Mouse (Mus musculus) hindbrain, embryonic 11.5 days (tissue): Measurements from ENCODE around the gene 4930442H23Rik. TPM values are rescaled to one million over a fixed set of nuclear protein-coding genes. Genes with fewer than 3 reads are reported as not detected.
"Not testable (repeated sequence)": the region's sequence is repeated elsewhere in the genome, so short reads cannot be mapped to it uniquely, and the experiment has no call there.

Experiments
- ATAC-seq: fragments of 200-750 bp; cut with Nextera tagmentation; 2 replicates; pipeline ENCODE4 v1.8.0; 2017; ENCODE audit warnings: mild to moderate bottlenecking, moderate TSS enrichment, moderate library complexity; ENCODE audit not compliant: low FRiP score
- DNase-seq: peaks from one replicate; pipeline ENCODE4 v3.0.0-alpha.2; 2015; ENCODE audit warnings: low spot score
- H3K27ac ChIP-seq: fragments of 300-500 bp; sonication (generic); 2 replicates; pipeline ENCODE4 v1.5.1; 2014; ENCODE audit warnings: mild to moderate bottlenecking, low read depth, low read length
- H3K27me3 ChIP-seq: fragments of 300-500 bp; sonication (generic); 2 replicates; pipeline ENCODE4 v1.6.1; 2014; ENCODE audit warnings: mild to moderate bottlenecking, low read length, moderate library complexity, mixed read lengths; ENCODE audit not compliant: control insufficient read depth, insufficient read depth
- H3K36me3 ChIP-seq: fragments of 300-500 bp; sonication (generic); 2 replicates; pipeline ENCODE4 v1.6.1; 2014; ENCODE audit warnings: mild to moderate bottlenecking, low read length, moderate library complexity, mixed read lengths; ENCODE audit not compliant: control insufficient read depth, insufficient read depth
- H3K4me1 ChIP-seq: fragments of 300-500 bp; sonication (generic); replicated peaks from 2 replicates; pipeline ENCODE4 v1.6.1; 2014; ENCODE audit warnings: low read length, mixed read lengths; ENCODE audit not compliant: control insufficient read depth, insufficient read depth
- H3K4me2 ChIP-seq: fragments of 300-500 bp; sonication (generic); replicated peaks from 2 replicates; pipeline ENCODE4 v1.6.1; 2014; ENCODE audit warnings: mild to moderate bottlenecking, low read depth, low read length
- H3K4me3 ChIP-seq: fragments of 300-500 bp; sonication (generic); 2 replicates; pipeline ENCODE4 v1.5.1; 2014; ENCODE audit warnings: low read depth, low read length
- H3K9ac ChIP-seq: fragments of 300-500 bp; sonication (generic); 2 replicates; pipeline ENCODE4 v1.6.1; 2014; ENCODE audit warnings: low read depth, low read length
- H3K9me3 ChIP-seq: fragments of 300-500 bp; sonication (generic); 2 replicates; pipeline ENCODE4 v1.6.1; 2016; ENCODE audit warnings: low read length; ENCODE audit not compliant: control insufficient read depth
- WGBS: fragments of 180-500 bp; shearing (Covaris S2); extraction: QIAGEN DNeasy Blood & Tissue Kit; methylation state at CpG from one replicate; pipeline ENCODE4 v1.1.7; 2014; 5-methylcytosine and 5-hydroxymethylcytosine counted together
- polyA plus RNA-seq: library from polyadenylated mRNA; unstranded; fragments of >200 nt; fragmentation: Nextera tagmentation; extraction: Ambion mirVana; gene quantifications from 2 replicates; pipeline ENCODE4 v1.2.1, GENCODE M21; 2014

4930442H23Rik gene
- not detected in 2 replicates for polyA plus RNA-seq

GRCm38 (mm10) chr10:81183805-81184204, at the start of gene 4930442H23Rik:
Gene 4930442H23Rik, minus strand, starts transcription at chr10:81183849.
- WGBS: 84% methylated on average over 5 of the region's 5 CpGs
- peak within 1 kb of the TSS; percentile 73 for H3K9ac ChIP-seq

GRCm38 (mm10) chr10:81233226-81233585, 49.6 kb upstream of the 4930442H23Rik start:
- Histone ChIP-seq H3K4me2 (peak overlapping the region; percentile 70), H3K4me3 (peak overlapping the region; percentile 77), H3K9me3 (no peaks in the 10 kb centered on the region), H3K27me3 (peaks cover 13% of the 10 kb centered on the region), H3K9ac (peak overlapping the region; percentile 75), H3K4me1 (peaks cover 3% of the 10 kb centered on the region; the same call in 1 of the 2 replicates), H3K27ac (no peak overlapping the region), H3K36me3 (no peaks in the 10 kb centered on the region)
- 0% methylated on average over 12 of the region's 28 CpGs for WGBS
- ATAC-seq: peak; percentile 63
- no peak for DNase-seq

More at GRCm38 (mm10) chr10:81183805-81184204, at the start of gene 4930442H23Rik:
- no peak for ATAC-seq
- Histone ChIP-seq H3K4me3 (peak within 1 kb of the TSS; percentile 78), H3K27me3 (no peaks in the 10 kb centered on the region), H3K27ac (peak within 1 kb of the TSS; percentile 65), H3K9me3 (no peaks in the 10 kb centered on the region), H3K36me3 (peaks cover 31% of the 10 kb centered on the region), H3K4me1 (no peaks in the 10 kb centered on the region; the same call in 1 of the 2 replicates), H3K4me2 (peak within 1 kb of the TSS; percentile 57)
- no peak for DNase-seq

GRCm38 (mm10) chr10:81232580-81233225, 49.1 kb upstream of the 4930442H23Rik start, which contains the start of gene Zfr2:
Gene Zfr2, plus strand, starts transcription at chr10:81233155.
- no peak within 1 kb of the TSS for H3K27ac ChIP-seq
- peak within 1 kb of the TSS; percentile 75 for H3K9ac ChIP-seq

GRCm38 (mm10) chr10:81231436-81231835, 47.8 kb upstream of the 4930442H23Rik start:
- no peak for DNase-seq
- 46% methylated on average over 7 of the region's 7 CpGs for WGBS
- Histone ChIP-seq H3K4me3 (no peak overlapping the region), H3K36me3 (no peaks in the 10 kb centered on the region), H3K9ac (no peak overlapping the region), H3K27ac (no peak overlapping the region), H3K9me3 (no peaks in the 10 kb centered on the region), H3K4me1 (peaks cover 3% of the 10 kb centered on the region; the same call in 1 of the 2 replicates), H3K4me2 (peak overlapping the region; percentile 55; the same call in 1 of the 2 replicates), H3K27me3 (peaks cover 13% of the 10 kb centered on the region)
- ATAC-seq: no peak; the same call in 1 of the 2 replicates

More at GRCm38 (mm10) chr10:81232580-81233225, 49.1 kb upstream of the 4930442H23Rik start, which contains the start of gene Zfr2:
- no peaks in the 10 kb centered on the region for H3K9me3 ChIP-seq
- 6% methylated on average over 29 of the region's 29 CpGs for whole genome bisulfite sequencing
- ATAC-seq (peak; percentile 74), DNase-seq (peak; percentile 86)
- H3K27me3 ChIP-seq: peaks cover 13% of the 10 kb centered on the region
- H3K4me3 ChIP-seq: peak within 1 kb of the TSS; percentile 77
- peak within 1 kb of the TSS; percentile 70 for H3K4me2 ChIP-seq
- H3K4me1 ChIP-seq: peaks cover 3% of the 10 kb centered on the region; the same call in 1 of the 2 replicates
- no peaks in the 10 kb centered on the region for H3K36me3 ChIP-seq

GRCm38 (mm10) chr10:81230438-81231332, 47.0 kb upstream of the 4930442H23Rik start, which contains the start of gene Atcay:
Gene Atcay, minus strand, starts transcription at chr10:81230833.
- WGBS: 10% methylated on average over 27 of the region's 27 CpGs
- H3K27ac ChIP-seq: peak within 1 kb of the TSS; percentile 74
- ATAC-seq (peak; percentile 88), DNase-seq (peak; percentile 74)
- no peaks in the 10 kb centered on the region for H3K9me3 ChIP-seq
- peak within 1 kb of the TSS; percentile 55 for H3K4me2 ChIP-seq
- H3K36me3 ChIP-seq: no peaks in the 10 kb centered on the region
- H3K9ac ChIP-seq: peak within 1 kb of the TSS; percentile 71
- H3K4me1 ChIP-seq: peaks cover 3% of the 10 kb centered on the region; the same call in 1 of the 2 replicates
- H3K4me3 ChIP-seq: peak within 1 kb of the TSS; percentile 56
- peaks cover 13% of the 10 kb centered on the region for H3K27me3 ChIP-seq

GRCm38 (mm10) chr10:81229735-81230437, 46.2 kb upstream of the 4930442H23Rik start:
- WGBS: 9% methylated on average over 20 of the region's 20 CpGs
- ATAC-seq: no peak
- peak overlapping the region; percentile 74 for H3K27ac ChIP-seq

GRCm38 (mm10) chr10:81223731-81224130, 40.1 kb upstream of the 4930442H23Rik start:
- not testable (repeated sequence) for H3K4me1 ChIP-seq, ATAC-seq, H3K4me3 ChIP-seq, H3K27me3 ChIP-seq, H3K4me2 ChIP-seq, H3K9me3 ChIP-seq, DNase-seq, H3K9ac ChIP-seq, H3K27ac ChIP-seq, H3K36me3 ChIP-seq
- WGBS: 65% methylated on average over 2 of the region's 2 CpGs

More at GRCm38 (mm10) chr10:81229735-81230437, 46.2 kb upstream of the 4930442H23Rik start:
- peak overlapping the region; percentile 71 for H3K9ac ChIP-seq
- peak overlapping the region; percentile 55 for H3K4me2 ChIP-seq
- H3K36me3 ChIP-seq: no peaks in the 10 kb centered on the region
- H3K4me1 ChIP-seq: peaks cover 3% of the 10 kb centered on the region; the same call in 1 of the 2 replicates
- peaks cover 13% of the 10 kb centered on the region for H3K27me3 ChIP-seq
- peak overlapping the region; percentile 56 for H3K4me3 ChIP-seq
- no peaks in the 10 kb centered on the region for H3K9me3 ChIP-seq
- DNase-seq: peak; percentile 28
